Mouse (Mus musculus) cortical plate, adult 2 months (tissue): ENCODE measurements around the gene Cacna1d.

Experiments used
- CTCF ChIP-seq: fragments of 200-500 bp; IDR thresholded peaks from 2 replicates; pipeline ENCODE4 v1.5.1; 2011; ENCODE audit warnings: mild to moderate bottlenecking, control low read depth, low read length; ENCODE audit not compliant: insufficient read depth; ENCODE audit errors: extremely low read depth
- POLR2A ChIP-seq: fragments of 200-500 bp; IDR thresholded peaks from 2 replicates; pipeline ENCODE4 v1.6.1; 2011; ENCODE audit warnings: mild to moderate bottlenecking, low read length, control low read depth; ENCODE audit not compliant: insufficient read depth; ENCODE audit errors: extremely low read depth

DNA sequence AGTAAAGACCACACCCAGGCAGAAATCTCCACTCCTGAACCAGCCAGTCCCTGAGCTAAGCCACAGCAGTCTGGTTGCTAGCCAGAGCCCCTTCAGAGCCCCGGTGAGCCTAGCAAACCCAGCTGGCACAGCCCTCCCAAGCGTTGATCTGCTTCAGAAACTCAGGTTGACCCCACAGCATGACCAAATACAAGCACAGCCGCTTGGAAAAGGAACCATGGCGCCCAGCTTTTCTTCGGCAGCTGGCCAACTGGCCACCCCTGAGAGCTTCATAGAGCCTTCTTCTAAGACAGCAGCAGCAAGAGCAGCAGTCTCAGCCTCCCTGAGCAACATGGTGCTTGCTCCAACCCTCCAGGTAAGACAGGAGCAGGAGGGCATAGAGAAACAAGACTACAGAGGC, 28.1 kb upstream of the Cacna1d start:
- no peak for TF ChIP-seq CTCF
- TF ChIP-seq POLR2A: no peak
